Mouse (Mus musculus): ENCODE measurements around the gene Farp1. TPM values are rescaled to one million over a fixed set of nuclear protein-coding genes. Genes with fewer than 3 reads are reported as not detected.
"Not testable (repeated sequence)": the region's sequence is repeated elsewhere in the genome, so short reads cannot be mapped to it uniquely, and the experiment has no call there.

Farp1 gene
- polyA plus RNA-seq, 1 experiment from 2014 or later = 41.2 TPM

DNA sequence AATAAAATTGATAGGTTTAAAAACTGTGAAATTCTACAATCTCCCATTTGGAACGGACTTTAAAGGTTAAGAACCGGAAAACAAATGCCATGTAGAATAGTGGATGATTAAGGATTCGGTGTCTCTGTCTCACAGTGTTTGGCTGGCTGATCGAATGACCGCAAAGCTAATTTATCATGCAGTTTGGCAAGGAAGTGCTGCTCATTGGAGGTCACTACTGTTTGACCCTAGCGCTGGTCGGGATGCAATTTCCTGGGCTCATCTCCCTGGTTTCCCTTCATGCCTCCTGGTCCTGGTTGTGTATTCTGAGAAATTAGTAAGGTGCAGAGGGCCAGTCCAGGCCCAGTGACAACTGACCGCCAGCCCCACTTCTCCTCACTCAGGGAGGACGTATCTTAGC, 145.6 kb downstream of the Farp1 start:
- no peak overlapping the region for H3K4me2 ChIP-seq
- no peak for ATAC-seq (replicated peaks)
- no peak overlapping the region for H3K4me3 ChIP-seq
- H3K27ac ChIP-seq = no peak overlapping the region
- no peaks in the 10 kb centered on the region for H3K36me3 ChIP-seq (replicated peaks)
- H3K27me3 ChIP-seq (replicated peaks) = no peaks in the 10 kb centered on the region
- 78% methylated on average over 9 of the region's 9 CpGs for WGBS
- no peaks in the 10 kb centered on the region for H3K9me3 ChIP-seq
- peaks cover 13% of the 10 kb centered on the region for H3K4me1 ChIP-seq
- no peak overlapping the region for H3K9ac ChIP-seq

DNA sequence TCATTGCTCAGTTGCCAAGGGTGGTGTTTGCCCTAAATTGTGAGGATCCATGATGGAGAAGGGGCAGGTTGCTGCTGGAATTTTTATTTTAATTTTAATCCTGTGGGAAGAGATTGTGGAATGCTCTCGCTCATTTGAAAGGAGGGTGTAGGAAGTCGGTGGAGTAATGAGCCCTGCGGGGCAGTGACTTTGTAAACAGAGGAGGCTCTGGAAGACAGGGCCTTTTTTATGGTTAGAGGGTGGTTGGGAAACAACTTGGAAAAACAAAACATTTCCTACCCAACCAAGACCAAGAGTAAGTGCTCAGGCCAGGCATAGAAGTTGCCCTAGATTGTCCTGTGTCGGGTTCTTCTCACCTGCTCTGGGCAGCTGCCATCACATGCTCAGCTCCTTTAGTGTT, 146.8 kb downstream of the Farp1 start:
- Histone ChIP-seq H3K36me3 (replicated peaks) (no peaks in the 10 kb centered on the region), H3K4me1 (peaks cover 13% of the 10 kb centered on the region), H3K27ac (no peak overlapping the region), H3K27me3 (replicated peaks) (no peaks in the 10 kb centered on the region), H3K4me2 (no peak overlapping the region), H3K4me3 (no peak overlapping the region), H3K9me3 (no peaks in the 10 kb centered on the region), H3K9ac (no peak overlapping the region)
- no peak for ATAC-seq (replicated peaks)
- 77% methylated on average over 4 of the region's 4 CpGs for WGBS

DNA sequence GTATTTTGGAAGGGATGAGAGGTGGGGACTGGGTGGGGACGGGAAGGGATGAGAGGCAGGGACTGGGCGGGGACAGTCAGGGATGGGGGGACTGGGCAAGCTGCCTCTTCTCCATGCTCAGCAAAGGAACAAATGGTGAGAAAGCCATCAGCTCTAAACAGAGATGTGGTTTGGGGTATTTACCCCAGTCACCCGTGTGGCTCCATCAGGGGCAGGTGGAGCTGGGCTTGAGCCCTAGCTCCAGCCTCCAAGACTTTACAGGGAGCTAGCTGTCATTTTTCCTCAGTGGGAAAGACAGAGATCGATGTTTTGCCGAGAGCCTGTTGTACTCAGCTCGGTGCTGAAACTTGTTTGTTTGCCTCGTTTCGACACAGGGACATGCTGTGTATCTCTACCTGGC, 148.0 kb downstream of the Farp1 start:
- Histone ChIP-seq H3K4me1 (peaks cover 7% of the 10 kb centered on the region), H3K9ac (no peak overlapping the region), H3K27me3 (replicated peaks) (no peaks in the 10 kb centered on the region), H3K36me3 (replicated peaks) (no peaks in the 10 kb centered on the region), H3K4me2 (no peak overlapping the region), H3K4me3 (no peak overlapping the region), H3K9me3 (no peaks in the 10 kb centered on the region), H3K27ac (no peak overlapping the region)
- no peak for ATAC-seq (replicated peaks)
- WGBS = 86% methylated on average over 8 of the region's 8 CpGs

DNA sequence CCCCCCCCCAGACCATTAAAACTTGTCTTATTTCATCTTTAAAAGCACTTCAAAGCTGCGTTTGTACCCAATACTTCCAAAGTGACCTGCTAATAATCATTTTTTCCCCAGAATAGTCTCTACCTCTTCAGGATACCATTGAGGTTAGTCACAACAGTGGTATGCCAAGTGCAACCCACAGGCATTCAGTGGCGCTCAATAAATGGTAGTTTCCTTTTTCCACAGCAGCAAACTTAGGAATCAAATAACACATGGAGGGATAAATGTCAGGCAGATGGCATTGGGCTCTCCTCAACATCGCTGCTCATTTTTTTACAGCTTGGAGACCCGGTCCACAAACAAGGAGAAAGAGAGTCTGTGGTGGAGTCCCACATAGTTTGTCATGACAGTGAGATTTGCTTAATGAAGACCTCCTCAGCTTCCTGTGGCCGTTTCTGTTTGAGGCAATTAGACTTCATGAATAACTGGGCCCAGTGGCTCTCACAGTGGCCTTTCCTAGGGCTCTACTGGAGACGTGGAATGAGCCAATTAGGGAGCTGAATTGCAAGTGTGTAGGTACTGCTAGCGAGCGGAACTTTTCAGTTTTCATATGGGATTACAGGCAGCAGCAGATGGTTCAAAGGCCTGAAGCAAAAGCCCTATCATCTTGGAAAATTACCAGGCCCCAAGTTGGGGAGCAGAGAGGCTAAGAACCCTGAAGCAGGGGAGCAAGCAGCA, 148.6 kb downstream of the Farp1 start:
- no peak overlapping the region for H3K4me3 ChIP-seq
- H3K36me3 ChIP-seq (replicated peaks) = no peaks in the 10 kb centered on the region
- no peak overlapping the region for H3K4me2 ChIP-seq
- peaks cover 6% of the 10 kb centered on the region; the same call in 1 of the 2 replicates for H3K4me1 ChIP-seq
- H3K27me3 ChIP-seq (replicated peaks) = no peaks in the 10 kb centered on the region
- no peak overlapping the region for H3K27ac ChIP-seq
- peak; percentile 35; the same call in 1 of the 2 replicates for ATAC-seq (replicated peaks)
- H3K9ac ChIP-seq = no peak overlapping the region
- WGBS = 66% methylated on average over 8 of the region's 8 CpGs
- H3K9me3 ChIP-seq = no peaks in the 10 kb centered on the region

DNA sequence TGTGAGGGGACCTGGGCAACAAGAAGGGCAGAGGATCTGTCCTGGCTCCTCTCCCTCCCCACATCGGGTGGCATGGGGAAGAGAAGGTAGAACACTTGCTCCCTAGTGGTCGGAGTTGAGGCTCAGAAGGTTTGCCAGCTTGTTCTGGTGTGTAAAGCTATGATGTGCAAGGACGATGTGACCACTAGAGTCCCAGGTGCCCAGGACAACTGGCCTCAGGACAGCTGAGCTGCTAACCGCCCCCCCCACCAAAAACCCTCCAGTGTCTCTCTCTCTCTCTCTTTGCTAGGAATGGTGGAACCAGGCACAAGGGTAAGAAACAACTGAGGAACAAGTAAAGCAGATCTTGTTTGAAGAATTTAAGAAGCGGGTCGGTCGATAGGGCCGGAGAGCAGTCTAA, 149.4 kb downstream of the Farp1 start:
- no peak overlapping the region for H3K4me3 ChIP-seq
- H3K4me1 ChIP-seq = peaks cover 6% of the 10 kb centered on the region; the same call in 1 of the 2 replicates
- no peak overlapping the region for H3K4me2 ChIP-seq
- H3K36me3 ChIP-seq (replicated peaks) = no peaks in the 10 kb centered on the region
- H3K27me3 ChIP-seq (replicated peaks) = no peaks in the 10 kb centered on the region
- no peak overlapping the region for H3K9ac ChIP-seq
- no peaks in the 10 kb centered on the region for H3K9me3 ChIP-seq
- no peak overlapping the region for H3K27ac ChIP-seq
- 96% methylated on average over 8 of the region's 8 CpGs for WGBS
- no peak for ATAC-seq (replicated peaks)

DNA sequence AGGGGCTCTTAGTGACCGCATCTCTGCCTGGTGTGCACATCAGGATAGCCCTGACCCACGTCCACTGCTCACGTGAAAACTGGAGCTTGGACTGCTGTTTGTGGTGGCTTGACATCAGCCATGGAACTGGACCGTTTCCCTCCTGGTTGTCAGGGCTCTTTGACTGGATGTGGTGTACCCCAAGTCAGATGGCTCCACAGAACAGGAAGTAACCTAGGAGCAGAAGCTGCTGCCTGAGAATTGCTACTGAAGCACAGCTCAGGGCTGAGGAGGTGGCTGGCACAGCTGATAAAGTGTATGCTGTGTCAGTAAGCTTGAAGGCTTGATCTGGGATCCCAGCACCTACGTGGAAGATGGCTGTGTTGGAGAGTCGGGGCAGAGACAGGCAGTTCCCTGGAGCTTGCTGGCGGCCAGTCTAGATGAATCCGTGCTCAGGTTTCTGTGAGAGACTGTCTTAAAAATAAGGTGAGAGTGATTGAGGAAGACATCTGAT, 151.4 kb downstream of the Farp1 start:
- no peak for ATAC-seq (replicated peaks)
- Histone ChIP-seq H3K36me3 (replicated peaks) (no peaks in the 10 kb centered on the region), H3K4me3 (no peak overlapping the region), H3K9me3 (no peaks in the 10 kb centered on the region), H3K27ac (no peak overlapping the region), H3K27me3 (replicated peaks) (no peaks in the 10 kb centered on the region), H3K4me1 (peaks cover 6% of the 10 kb centered on the region; the same call in 1 of the 2 replicates), H3K4me2 (no peak overlapping the region), H3K9ac (no peak overlapping the region)
- 87% methylated on average over 8 of the region's 8 CpGs for WGBS

DNA sequence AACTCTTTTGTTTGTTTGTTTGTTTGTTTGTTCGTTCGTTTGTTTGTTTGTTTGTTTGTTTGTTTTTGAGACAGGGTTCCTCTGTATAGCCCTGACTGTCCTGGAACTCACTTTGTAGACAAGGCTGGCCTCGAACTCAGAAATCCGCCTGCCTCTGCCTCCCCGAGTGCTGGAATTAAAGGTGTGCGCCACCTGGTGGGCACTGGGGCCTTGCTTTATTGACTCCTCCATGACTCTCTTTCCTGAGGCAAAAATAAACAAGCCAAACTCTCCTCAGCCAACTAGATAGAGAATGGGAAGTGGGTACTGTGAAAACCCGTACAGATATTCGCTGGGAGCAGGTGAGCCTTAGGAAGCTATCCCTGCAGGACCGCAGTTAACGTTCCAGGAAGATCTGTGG, 154.8 kb downstream of the Farp1 start:
- H3K27me3 ChIP-seq (replicated peaks); ATAC-seq (replicated peaks); H3K36me3 ChIP-seq (replicated peaks); H3K9ac ChIP-seq; H3K9me3 ChIP-seq; H3K4me3 ChIP-seq; H3K4me1 ChIP-seq; H3K4me2 ChIP-seq; H3K27ac ChIP-seq: not testable (repeated sequence)
- 95% methylated on average over 10 of the region's 10 CpGs for WGBS

DNA sequence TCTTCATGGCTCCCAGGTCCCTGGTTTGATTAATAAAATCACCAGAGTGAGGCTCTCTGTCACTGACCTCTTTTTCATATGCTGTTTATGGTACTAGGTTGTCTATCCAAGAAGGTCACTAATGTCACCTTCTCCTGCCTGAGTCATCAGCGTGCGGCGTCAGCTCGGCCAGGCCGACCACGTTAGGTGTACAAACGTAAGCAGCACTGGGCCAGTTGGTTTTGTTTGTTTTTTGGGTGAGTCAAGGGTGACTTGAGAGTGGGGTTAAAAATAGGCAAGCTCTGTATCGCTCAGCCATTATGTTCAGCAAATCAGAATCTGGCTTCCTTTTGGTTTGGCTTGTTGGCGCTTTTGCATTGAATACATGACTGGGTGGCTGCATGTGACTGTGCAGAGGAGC, 155.4 kb downstream of the Farp1 start:
- ATAC-seq (replicated peaks) = no peak
- Histone ChIP-seq H3K36me3 (replicated peaks) (no peaks in the 10 kb centered on the region), H3K4me1 (peaks cover 8% of the 10 kb centered on the region)

DNA sequence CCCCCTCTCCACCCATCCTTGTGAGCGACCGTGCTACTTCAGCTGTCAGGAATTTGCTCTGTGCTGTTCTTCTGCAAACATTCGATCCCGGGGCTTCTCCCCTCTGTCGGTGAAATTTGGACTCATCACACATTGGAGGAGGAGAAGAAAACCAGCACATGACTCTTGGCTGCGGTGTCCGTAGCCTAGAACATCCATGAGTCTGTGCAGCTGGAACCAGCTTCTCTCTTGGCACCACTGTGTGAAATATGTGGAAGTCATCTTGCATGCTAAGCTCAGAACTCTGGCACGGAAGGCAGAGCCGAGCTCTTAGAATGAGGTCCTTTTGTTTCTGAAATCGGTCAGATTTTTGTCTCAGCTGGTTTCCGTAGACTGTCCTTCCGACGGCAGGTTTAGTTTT, 156.7 kb downstream of the Farp1 start:
- H3K4me3 ChIP-seq = no peak overlapping the region
- H3K36me3 ChIP-seq (replicated peaks) = no peaks in the 10 kb centered on the region
- H3K4me1 ChIP-seq = peaks cover 8% of the 10 kb centered on the region
- no peak overlapping the region for H3K9ac ChIP-seq
- peak overlapping the region; percentile 48 for H3K27ac ChIP-seq
- H3K9me3 ChIP-seq = no peaks in the 10 kb centered on the region
- WGBS = 54% methylated on average over 13 of the region's 13 CpGs
- no peaks in the 10 kb centered on the region for H3K27me3 ChIP-seq (replicated peaks)
- peak; percentile 35; the same call in 1 of the 2 replicates for ATAC-seq (replicated peaks)
- H3K4me2 ChIP-seq = no peak overlapping the region

More for the DNA sequence above, 155.4 kb downstream of the Farp1 start:
- WGBS = 92% methylated on average over 9 of the region's 9 CpGs
- Histone ChIP-seq H3K9ac (no peak overlapping the region), H3K27ac (no peak overlapping the region), H3K4me2 (no peak overlapping the region), H3K9me3 (no peaks in the 10 kb centered on the region), H3K27me3 (replicated peaks) (no peaks in the 10 kb centered on the region), H3K4me3 (no peak overlapping the region)

DNA sequence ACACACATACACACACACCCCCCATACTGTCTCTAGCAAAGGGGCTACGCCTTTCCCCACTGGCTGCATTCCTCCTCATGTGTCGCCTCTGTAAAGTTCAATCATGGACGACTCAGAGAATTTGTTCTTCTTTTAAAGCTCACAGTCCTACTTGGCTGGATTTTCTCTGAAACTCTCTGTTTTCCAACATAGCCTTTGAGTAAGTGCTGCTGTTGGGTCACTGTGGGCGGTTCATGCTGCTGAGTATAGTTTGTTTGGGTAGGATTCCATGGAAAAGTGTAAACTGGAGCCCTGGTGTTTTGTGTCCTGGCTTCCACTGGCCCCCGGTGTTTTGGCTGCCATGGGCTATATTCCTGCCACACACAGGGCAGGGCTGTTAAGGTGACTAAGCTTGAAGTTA, 157.4 kb downstream of the Farp1 start:
- WGBS = 75% methylated on average over 5 of the region's 5 CpGs

DNA sequence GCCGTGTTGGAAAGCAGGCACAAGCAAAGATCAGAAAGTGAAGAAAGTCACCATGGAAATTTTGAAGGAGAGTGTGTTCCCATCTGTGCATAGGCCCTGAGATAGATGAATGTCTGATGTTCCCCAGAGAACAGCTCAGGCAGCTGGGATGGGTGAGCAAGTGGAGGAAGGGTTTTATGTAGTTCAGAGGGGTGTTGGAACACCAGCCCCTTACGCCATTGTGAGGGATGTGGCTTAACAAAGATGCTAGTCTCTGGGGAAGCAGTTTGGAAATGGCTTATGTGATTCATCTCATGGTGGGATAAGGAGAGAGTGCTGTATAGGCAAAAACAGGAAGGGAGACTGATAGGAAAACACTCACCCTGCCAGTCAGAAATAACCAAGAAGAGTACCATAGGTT, 159.0 kb downstream of the Farp1 start:
- peaks cover 18% of the 10 kb centered on the region for H3K4me1 ChIP-seq
- no peak overlapping the region for H3K4me2 ChIP-seq
- no peaks in the 10 kb centered on the region for H3K27me3 ChIP-seq (replicated peaks)
- ATAC-seq (replicated peaks) = no peak
- 93% methylated on average over 2 of the region's 2 CpGs for WGBS
- no peak overlapping the region for H3K27ac ChIP-seq
- H3K4me3 ChIP-seq = no peak overlapping the region
- no peak overlapping the region for H3K9ac ChIP-seq
- no peaks in the 10 kb centered on the region for H3K9me3 ChIP-seq
- no peaks in the 10 kb centered on the region for H3K36me3 ChIP-seq (replicated peaks)

More for the DNA sequence above, 157.4 kb downstream of the Farp1 start:
- H3K36me3 ChIP-seq (replicated peaks) = no peaks in the 10 kb centered on the region
- ATAC-seq (replicated peaks) = no peak
- no peak overlapping the region for H3K4me3 ChIP-seq
- H3K4me2 ChIP-seq = no peak overlapping the region
- no peaks in the 10 kb centered on the region for H3K9me3 ChIP-seq
- no peaks in the 10 kb centered on the region for H3K27me3 ChIP-seq (replicated peaks)
- peaks cover 8% of the 10 kb centered on the region for H3K4me1 ChIP-seq
- H3K9ac ChIP-seq = no peak overlapping the region
- H3K27ac ChIP-seq = peak overlapping the region; percentile 48; the same call in 1 of the 2 replicates

DNA sequence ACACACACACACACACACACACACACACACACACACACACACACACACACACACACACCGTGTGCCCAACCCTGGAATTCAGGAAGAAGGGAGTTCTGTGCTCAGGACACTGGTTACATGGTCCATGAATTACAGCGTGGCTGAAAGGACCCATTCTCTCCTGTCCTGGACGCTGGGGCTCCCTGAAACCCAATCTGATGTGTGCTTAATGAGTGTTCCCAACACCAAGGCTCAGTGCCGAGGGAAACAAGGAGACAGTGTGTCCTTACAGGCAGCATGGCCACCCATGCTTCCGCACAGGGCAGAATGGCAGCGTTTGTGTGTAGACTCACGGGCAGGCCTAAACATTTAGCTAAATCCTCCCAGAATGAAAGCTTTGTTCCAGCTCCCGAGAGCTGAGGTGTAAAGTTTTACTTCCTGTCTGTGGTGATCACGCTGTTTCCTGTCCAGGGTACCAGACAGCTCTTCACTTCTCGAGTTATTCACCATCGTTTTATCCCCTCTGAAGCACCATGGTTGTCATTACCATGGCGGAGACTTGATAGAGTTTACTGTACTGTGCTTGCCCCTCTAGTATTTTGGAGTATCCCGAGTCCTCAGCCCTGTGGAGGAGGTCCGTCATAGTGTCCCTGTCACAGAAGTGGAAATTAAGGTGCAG, 164.0 kb downstream of the Farp1 start:
- peak overlapping the region; percentile 48 for H3K27ac ChIP-seq

More for the DNA sequence above, 164.0 kb downstream of the Farp1 start:
- H3K27me3 ChIP-seq (replicated peaks) = no peaks in the 10 kb centered on the region
- no peak overlapping the region for H3K4me3 ChIP-seq
- peak; percentile 59 for ATAC-seq (replicated peaks)
- no peaks in the 10 kb centered on the region for H3K9me3 ChIP-seq
- no peaks in the 10 kb centered on the region for H3K36me3 ChIP-seq (replicated peaks)
- no peak overlapping the region for H3K9ac ChIP-seq
- WGBS = 59% methylated on average over 14 of the region's 14 CpGs
- H3K4me1 ChIP-seq = peaks cover 19% of the 10 kb centered on the region
- H3K4me2 ChIP-seq = no peak overlapping the region

Measured in midbrain, embryonic 15.5 days (tissue).